Mouse (Mus musculus) ES-Bruce4 (cell line): Measurements from ENCODE around the gene P3h2.

Source experiments
- CTCF ChIP-seq: IDR thresholded peaks from one replicate; pipeline ENCODE4 v1.8.1; 2011; ENCODE audit warnings: low read depth, low read length
- EP300 ChIP-seq: IDR thresholded peaks from 2 replicates; pipeline ENCODE4 v1.6.1; 2011; ENCODE audit warnings: low read depth, low read length; ENCODE audit not compliant: insufficient read depth

GRCm38 (mm10) chr16:26082831-26083230 lies 22.8 kb downstream of the P3h2 start:
- no peak for TF ChIP-seq EP300
- TF ChIP-seq CTCF: no peak
